Mouse (Mus musculus) embryonic facial prominence, embryonic 12.5 days (tissue): ENCODE results near the gene Fam168a. TPM values are rescaled to one million over a fixed set of nuclear protein-coding genes. Genes with fewer than 3 reads are reported as not detected.

Experiments
- ATAC-seq: fragments of 200-750 bp; cut with Nextera tagmentation; 2 replicates; pipeline ENCODE4 v1.8.0; 2017; ENCODE audit not compliant: insufficient number of reproducible peaks, insufficient read depth, low FRiP score, low TSS enrichment
- H3K27ac ChIP-seq: fragments of 300-500 bp; sonication (generic); 2 replicates; pipeline ENCODE4 v1.5.1; 2016; ENCODE audit warnings: mild to moderate bottlenecking
- H3K27me3 ChIP-seq: fragments of 300-500 bp; sonication (generic); 2 replicates; pipeline ENCODE4 v1.6.1; 2016; ENCODE audit warnings: mild to moderate bottlenecking, moderate library complexity
- H3K36me3 ChIP-seq: fragments of 300-500 bp; sonication (generic); 2 replicates; pipeline ENCODE4 v1.6.1; 2016; ENCODE audit warnings: mild to moderate bottlenecking
- H3K4me1 ChIP-seq: fragments of 300-500 bp; sonication (generic); 2 replicates; pipeline ENCODE4 v1.6.1; 2016
- H3K4me2 ChIP-seq: fragments of 300-500 bp; sonication (generic); replicated peaks from 2 replicates; pipeline ENCODE4 v1.6.1; 2016; ENCODE audit warnings: mild to moderate bottlenecking, moderate library complexity
- H3K4me3 ChIP-seq: fragments of 300-500 bp; sonication (generic); 2 replicates; pipeline ENCODE4 v1.5.1; 2016; ENCODE audit warnings: mild to moderate bottlenecking
- H3K9ac ChIP-seq: fragments of 300-500 bp; sonication (generic); 2 replicates; pipeline ENCODE4 v1.6.1; 2016; ENCODE audit warnings: mild to moderate bottlenecking, moderate library complexity
- H3K9me3 ChIP-seq: fragments of 300-500 bp; sonication (generic); 2 replicates; pipeline ENCODE4 v1.6.1; 2016; ENCODE audit warnings: mild to moderate bottlenecking, moderate library complexity
- WGBS: fragments of 180-500 bp; shearing (Covaris S2); methylation state at CpG from one replicate; pipeline ENCODE4 v1.1.7; 2016; 5-methylcytosine and 5-hydroxymethylcytosine counted together
- polyA plus RNA-seq: library from polyadenylated mRNA; unstranded; fragments of >200 nt; fragmentation: Nextera tagmentation; extraction: Ambion mirVana; gene quantifications from 2 replicates; pipeline ENCODE4 v1.2.1, GENCODE M21; 2016

Fam168a gene
- polyA plus RNA-seq, 1 experiment from 2014 or later: 51.8 TPM

DNA sequence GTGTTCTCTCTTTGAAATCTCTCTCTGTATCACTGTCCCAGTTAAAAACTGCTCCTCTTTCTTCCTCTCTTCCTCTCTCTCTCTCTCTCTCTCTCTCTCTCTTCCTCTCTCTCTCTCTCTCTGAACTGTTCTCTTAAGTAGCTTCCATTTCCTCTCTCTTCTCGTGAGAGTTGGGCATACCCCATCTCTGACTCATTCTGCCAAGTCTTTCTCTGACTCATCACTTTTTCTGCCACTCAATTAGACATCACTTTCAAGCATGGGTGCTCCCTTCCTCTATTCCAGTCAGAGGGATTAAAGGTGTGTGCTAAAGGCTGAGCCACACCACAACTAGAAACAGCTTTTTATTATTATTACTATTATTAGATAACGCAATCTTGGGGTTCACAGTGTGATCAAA lies 43.7 kb downstream of the Fam168a start:
- Histone ChIP-seq H3K36me3 (no peaks in the 10 kb centered on the region), H3K4me3 (no peak overlapping the region), H3K27ac (no peak overlapping the region), H3K4me1 (no peaks in the 10 kb centered on the region), H3K27me3 (no peaks in the 10 kb centered on the region), H3K9ac (no peak overlapping the region), H3K4me2 (no peak overlapping the region), H3K9me3 (no peaks in the 10 kb centered on the region)
- WGBS: 71% methylated on average over 2 of the region's 2 CpGs
- no peak for ATAC-seq

DNA sequence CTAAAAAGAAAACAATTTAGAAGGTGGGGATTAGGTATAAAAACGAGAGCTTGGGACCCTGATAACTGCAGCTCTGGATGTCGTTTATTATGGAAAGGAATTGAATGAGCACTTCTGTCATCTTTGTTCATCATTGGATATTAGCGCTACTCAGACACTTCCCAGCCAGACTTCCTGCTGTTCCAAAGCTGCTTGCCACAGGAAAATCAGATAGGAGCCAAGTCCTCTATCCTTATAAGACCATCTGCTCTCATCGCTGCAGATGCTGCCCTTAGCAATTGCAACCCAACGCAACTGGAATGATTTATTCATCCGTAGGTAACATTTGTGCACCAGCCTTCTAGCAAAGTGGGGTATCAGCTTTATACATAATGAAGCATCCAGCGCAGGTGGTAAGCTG lies 52.3 kb downstream of the Fam168a start:
- Histone ChIP-seq H3K36me3 (no peaks in the 10 kb centered on the region), H3K9ac (no peak overlapping the region), H3K9me3 (no peaks in the 10 kb centered on the region), H3K4me1 (no peaks in the 10 kb centered on the region), H3K27ac (no peak overlapping the region), H3K4me2 (no peak overlapping the region), H3K27me3 (no peaks in the 10 kb centered on the region), H3K4me3 (no peak overlapping the region)
- no peak for ATAC-seq
- 88% methylated on average over 7 of the region's 7 CpGs for WGBS

DNA sequence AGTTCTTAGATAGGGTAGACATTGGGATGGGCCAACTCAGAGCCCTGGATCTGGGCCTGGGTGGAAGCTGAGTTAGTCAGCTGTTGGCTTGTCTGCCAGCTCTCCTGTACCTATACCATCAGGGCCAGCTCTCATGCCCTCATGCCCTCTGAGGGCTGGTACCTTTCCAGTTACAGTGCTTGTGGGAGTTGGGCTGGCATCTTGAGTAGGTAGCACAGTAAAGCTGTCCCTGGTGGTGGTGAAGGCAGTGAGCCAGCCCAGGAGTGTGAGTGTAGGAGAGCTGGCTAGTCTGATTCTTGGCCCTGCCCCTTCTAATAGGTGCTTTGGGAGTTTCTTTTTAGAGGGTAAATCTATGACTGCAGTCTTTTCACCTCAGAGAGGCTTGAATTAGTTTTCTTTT lies 56.3 kb downstream of the Fam168a start:
- H3K4me3 ChIP-seq: no peak overlapping the region
- no peaks in the 10 kb centered on the region for H3K36me3 ChIP-seq
- no peak for ATAC-seq
- no peaks in the 10 kb centered on the region for H3K4me1 ChIP-seq
- H3K27ac ChIP-seq: no peak overlapping the region
- no peak overlapping the region for H3K4me2 ChIP-seq
- H3K9ac ChIP-seq: no peak overlapping the region
- no peaks in the 10 kb centered on the region for H3K27me3 ChIP-seq
- H3K9me3 ChIP-seq: no peaks in the 10 kb centered on the region

DNA sequence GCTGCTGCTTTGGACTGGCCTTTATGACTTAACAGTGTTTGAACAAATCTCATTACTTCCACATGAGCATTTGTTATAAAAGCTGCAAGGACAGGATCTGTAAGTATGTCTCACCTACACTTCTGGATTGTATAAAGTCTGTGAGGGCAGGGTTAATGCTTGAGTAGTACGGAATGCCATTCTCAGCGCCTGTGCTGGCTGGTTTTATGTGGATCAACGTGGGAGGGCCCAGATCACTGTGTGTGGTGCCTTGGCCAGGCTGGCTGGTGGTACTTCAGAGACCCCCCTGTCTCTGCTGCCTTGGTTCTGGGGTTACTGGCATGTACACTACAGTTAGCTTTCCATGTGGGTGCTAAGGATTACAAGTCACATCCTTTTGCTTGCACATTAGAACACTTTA lies 61.1 kb downstream of the Fam168a start:
- no peak overlapping the region for H3K4me3 ChIP-seq
- 0 out of 2 replicates have a peak, but pooled peaks cover 5% of the 10 kb centered on the region for H3K36me3 ChIP-seq
- ATAC-seq: no peak
- no peak overlapping the region for H3K4me2 ChIP-seq
- H3K27me3 ChIP-seq: no peaks in the 10 kb centered on the region
- no peaks in the 10 kb centered on the region for H3K4me1 ChIP-seq
- H3K9me3 ChIP-seq: no peaks in the 10 kb centered on the region
- H3K27ac ChIP-seq: no peak overlapping the region
- 56% methylated on average over 3 of the region's 3 CpGs for WGBS
- no peak overlapping the region for H3K9ac ChIP-seq

DNA sequence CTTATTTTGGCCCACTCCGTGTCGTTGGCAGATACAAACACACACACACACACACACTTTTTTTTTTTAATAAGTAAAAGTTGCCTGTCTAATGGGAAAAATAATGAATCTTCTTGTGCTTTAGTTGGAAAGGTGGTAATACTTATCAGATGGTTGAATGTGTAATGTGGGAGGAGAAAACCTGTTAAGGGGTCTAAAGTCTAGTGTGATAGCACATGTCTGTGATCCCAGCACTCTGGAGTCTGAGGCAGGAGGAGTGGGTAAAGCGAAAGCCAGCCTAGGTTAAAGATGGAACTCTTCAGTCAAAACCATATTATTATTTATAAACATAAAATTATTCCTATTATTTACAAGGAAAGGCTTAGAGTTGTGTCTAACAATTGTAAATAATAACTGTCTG lies 61.6 kb downstream of the Fam168a start:
- 93% methylated on average over 3 of the region's 3 CpGs for whole genome bisulfite sequencing
- Histone ChIP-seq H3K9me3 (no peaks in the 10 kb centered on the region), H3K4me1 (no peaks in the 10 kb centered on the region), H3K4me3 (no peak overlapping the region), H3K36me3 (0 out of 2 replicates have a peak, but pooled peaks cover 5% of the 10 kb centered on the region), H3K27ac (no peak overlapping the region), H3K4me2 (no peak overlapping the region), H3K27me3 (no peaks in the 10 kb centered on the region), H3K9ac (no peak overlapping the region)
- ATAC-seq: no peak

DNA sequence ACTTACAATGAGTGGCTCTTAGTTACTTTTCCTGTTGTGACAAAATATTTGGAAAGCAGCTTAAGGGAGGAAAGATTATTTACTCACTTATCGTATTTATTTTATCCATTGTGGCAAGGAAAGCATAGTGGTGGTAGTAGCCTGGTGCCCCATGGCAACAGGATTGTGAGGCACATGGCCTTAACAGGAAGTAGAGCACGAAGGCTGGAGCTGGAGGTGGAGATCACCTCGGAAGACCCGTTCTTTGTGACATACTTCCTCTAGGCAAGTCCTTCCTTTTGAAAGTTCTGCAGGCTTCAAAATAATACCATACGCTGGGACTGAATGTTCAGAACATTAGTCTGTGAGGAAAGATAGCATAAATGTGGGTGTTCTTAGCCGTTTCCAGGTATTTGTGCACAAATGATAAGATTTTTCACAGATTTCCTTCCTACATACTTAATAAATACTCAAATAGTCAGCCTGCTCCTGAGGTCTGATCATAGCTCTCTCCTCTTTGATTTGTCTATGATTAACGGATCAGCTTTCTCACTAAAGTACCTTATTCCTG lies 63.2 kb downstream of the Fam168a start:
- no peaks in the 10 kb centered on the region for H3K27me3 ChIP-seq

DNA sequence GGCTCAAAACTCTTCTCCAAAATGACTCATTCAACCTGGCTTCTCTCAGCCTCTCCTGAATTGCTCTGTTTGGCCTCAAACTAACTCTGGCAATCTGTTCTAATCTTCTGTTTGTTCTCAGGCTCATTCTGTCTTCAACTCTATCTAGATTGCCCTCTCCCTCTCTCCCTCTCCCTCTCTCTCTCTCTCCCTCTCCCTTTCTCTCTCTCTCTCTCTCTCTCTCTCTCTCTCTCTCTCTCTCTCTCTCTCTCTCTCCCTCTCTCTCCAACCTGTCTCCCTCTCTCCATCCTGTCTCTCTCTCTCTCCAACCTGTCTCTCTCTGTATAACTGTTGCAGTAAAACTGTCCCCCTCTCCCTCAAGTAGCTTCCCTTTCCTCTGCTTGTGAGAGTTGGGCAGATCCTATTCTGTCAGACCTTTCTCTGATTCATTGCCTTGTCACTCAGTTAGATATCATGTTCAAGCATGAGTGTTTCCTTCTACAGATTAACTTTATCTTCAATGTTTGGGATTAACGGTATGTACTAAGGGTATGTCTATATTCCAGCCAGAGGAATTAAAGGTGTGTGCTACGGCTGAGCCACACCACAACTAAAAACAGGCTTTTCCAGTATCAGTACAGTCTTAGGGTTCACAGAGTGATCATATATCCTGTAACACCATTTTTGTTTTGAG lies 64.4 kb downstream of the Fam168a start:
- Histone ChIP-seq H3K4me2 (no peak overlapping the region), H3K9ac (no peak overlapping the region), H3K27ac (no peak overlapping the region), H3K4me3 (no peak overlapping the region), H3K4me1 (no peaks in the 10 kb centered on the region), H3K27me3 (no peaks in the 10 kb centered on the region), H3K9me3 (no peaks in the 10 kb centered on the region), H3K36me3 (0 out of 2 replicates have a peak, but pooled peaks cover 5% of the 10 kb centered on the region)
- 88% methylated on average over 2 of the region's 2 CpGs for WGBS
- ATAC-seq: no peak

More for the DNA sequence above, 63.2 kb downstream of the Fam168a start:
- no peaks in the 10 kb centered on the region for H3K9me3 ChIP-seq
- no peak overlapping the region for H3K27ac ChIP-seq
- ATAC-seq: no peak
- H3K4me1 ChIP-seq: no peaks in the 10 kb centered on the region
- 84% methylated on average over 7 of the region's 7 CpGs for WGBS
- H3K4me3 ChIP-seq: no peak overlapping the region
- no peak overlapping the region for H3K9ac ChIP-seq
- H3K36me3 ChIP-seq: 0 out of 2 replicates have a peak, but pooled peaks cover 5% of the 10 kb centered on the region
- H3K4me2 ChIP-seq: no peak overlapping the region

DNA sequence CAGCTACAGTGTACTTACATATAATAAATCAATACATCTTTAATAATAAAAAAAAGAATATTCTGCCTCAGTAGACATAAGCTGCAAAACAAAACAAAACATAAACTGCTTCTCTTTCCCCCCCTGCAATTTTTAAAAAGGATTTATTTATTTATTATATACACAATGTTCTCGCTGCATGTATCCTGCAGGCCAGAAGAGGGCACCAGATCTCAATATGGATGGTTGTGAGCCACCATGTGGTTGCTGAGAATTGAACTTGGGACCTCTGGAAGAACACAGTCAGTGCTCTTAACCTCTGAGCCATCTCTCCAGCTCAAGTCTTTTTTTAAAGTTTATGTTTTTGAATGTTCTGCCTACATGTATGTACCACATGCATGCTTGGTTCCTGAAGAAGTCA lies 67.8 kb downstream of the Fam168a start:
- no peaks in the 10 kb centered on the region for H3K27me3 ChIP-seq
- H3K36me3 ChIP-seq: 0 out of 2 replicates have a peak, but pooled peaks cover 5% of the 10 kb centered on the region
- 100% methylated on average over 1 of the region's 1 CpGs for WGBS
- H3K4me1 ChIP-seq: no peaks in the 10 kb centered on the region
- no peaks in the 10 kb centered on the region for H3K9me3 ChIP-seq
- no peak overlapping the region for H3K4me3 ChIP-seq
- no peak overlapping the region for H3K9ac ChIP-seq
- no peak for ATAC-seq
- H3K4me2 ChIP-seq: no peak overlapping the region
- no peak overlapping the region for H3K27ac ChIP-seq

DNA sequence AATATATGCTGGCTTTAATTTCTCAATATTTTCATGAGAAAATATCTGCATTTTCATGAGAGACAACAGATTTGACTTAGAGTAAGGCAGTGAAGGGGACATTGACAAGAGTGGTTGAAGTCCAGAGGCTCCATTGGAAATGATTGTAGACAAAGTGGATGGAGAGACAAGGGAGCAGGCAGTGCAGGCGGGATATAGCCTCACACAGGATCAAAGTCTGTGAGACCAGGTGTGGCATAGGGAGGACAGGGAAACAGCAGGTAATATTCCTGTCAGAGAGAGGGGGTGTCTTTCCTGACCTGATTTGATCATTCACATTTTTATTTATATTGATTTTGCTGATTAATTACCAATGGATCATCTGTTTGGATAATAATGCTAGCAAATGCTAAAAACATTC lies 69.4 kb downstream of the Fam168a start:
- no peaks in the 10 kb centered on the region for H3K27me3 ChIP-seq
- H3K4me2 ChIP-seq: no peak overlapping the region
- H3K27ac ChIP-seq: no peak overlapping the region
- H3K4me1 ChIP-seq: no peaks in the 10 kb centered on the region
- H3K9me3 ChIP-seq: no peaks in the 10 kb centered on the region
- WGBS: 82% methylated on average over 1 of the region's 1 CpGs
- H3K36me3 ChIP-seq: no peaks in the 10 kb centered on the region
- H3K9ac ChIP-seq: no peak overlapping the region
- no peak for ATAC-seq
- H3K4me3 ChIP-seq: no peak overlapping the region

DNA sequence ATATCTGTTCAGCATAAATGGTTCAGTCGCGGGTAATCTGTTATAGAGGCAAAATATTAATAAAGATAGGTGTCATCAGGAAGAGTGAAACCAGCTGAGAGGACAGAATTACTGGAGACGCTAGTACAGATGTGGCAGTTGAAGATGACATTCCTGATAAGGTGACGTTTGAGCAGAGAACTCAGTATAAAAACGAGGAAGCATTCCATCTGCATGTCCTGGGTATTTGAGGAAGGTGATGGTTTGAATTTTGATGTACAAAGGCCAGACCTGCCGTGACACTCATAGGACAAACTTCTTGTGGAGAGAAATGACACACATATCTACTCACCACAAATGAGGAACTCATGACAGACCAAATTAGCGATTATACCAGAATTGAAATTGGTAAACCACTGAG lies 73.8 kb downstream of the Fam168a start:
- no peak overlapping the region for H3K4me3 ChIP-seq
- H3K27me3 ChIP-seq: no peaks in the 10 kb centered on the region
- no peak overlapping the region for H3K9ac ChIP-seq
- H3K4me1 ChIP-seq: 0 out of 2 replicates have a peak, but pooled peaks cover 4% of the 10 kb centered on the region
- no peaks in the 10 kb centered on the region for H3K9me3 ChIP-seq
- H3K4me2 ChIP-seq: no peak overlapping the region
- WGBS: 82% methylated on average over 7 of the region's 7 CpGs
- H3K27ac ChIP-seq: no peak overlapping the region
- no peak for ATAC-seq
- no peaks in the 10 kb centered on the region for H3K36me3 ChIP-seq

DNA sequence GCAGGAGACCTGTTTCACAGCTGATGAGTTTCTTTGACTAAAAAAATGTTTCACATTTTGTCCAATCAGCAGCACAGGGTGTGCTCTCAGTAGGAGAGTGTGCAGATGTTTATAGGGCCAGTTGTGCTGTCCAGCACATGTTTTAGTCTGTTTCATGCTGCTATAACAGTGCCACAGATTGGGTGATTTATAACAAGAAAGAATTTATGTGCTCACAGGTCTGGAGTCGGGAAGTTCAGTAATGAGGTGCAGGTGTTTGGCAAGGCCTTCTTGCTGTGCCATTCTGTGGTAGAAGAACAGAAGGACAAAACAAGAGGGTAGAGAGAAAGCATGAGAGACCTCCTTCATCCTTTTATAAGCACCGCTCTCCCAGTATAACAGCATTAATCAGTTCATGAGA lies 78.2 kb downstream of the Fam168a start:
- H3K4me1 ChIP-seq: 0 out of 2 replicates have a peak, but pooled peaks cover 4% of the 10 kb centered on the region
- no peak for ATAC-seq
- H3K9ac ChIP-seq: no peak overlapping the region
- H3K9me3 ChIP-seq: no peaks in the 10 kb centered on the region
- no peak overlapping the region for H3K4me3 ChIP-seq
- no peak overlapping the region for H3K4me2 ChIP-seq
- no peaks in the 10 kb centered on the region for H3K27me3 ChIP-seq
- no peaks in the 10 kb centered on the region for H3K36me3 ChIP-seq
- 58% methylated on average over 2 of the region's 2 CpGs for WGBS
- no peak overlapping the region for H3K27ac ChIP-seq

DNA sequence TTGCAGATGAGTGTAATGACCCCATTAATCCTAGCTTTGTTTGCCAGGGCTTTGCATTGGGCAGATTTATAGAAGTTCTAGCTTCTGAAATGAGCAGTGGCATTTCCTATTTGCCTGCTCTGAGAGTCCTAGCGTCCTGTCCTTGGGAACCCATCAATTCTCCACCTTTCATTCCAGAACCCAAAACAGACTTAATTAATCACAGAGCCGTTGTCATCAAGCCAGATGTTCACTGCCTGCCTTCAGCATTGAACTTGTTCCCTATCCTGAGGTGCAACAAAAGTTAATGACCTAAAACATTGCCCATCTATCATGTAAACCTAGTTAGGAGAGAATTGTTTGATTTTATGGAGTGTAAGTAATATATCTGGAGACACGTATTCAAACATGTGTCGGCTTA lies 79.0 kb downstream of the Fam168a start:
- no peak for ATAC-seq
- H3K36me3 ChIP-seq: peaks cover 4% of the 10 kb centered on the region; the same call in 1 of the 2 replicates
- no peaks in the 10 kb centered on the region for H3K27me3 ChIP-seq
- WGBS: 68% methylated on average over 4 of the region's 4 CpGs
- no peak overlapping the region for H3K4me3 ChIP-seq
- H3K4me1 ChIP-seq: 0 out of 2 replicates have a peak, but pooled peaks cover 4% of the 10 kb centered on the region
- no peaks in the 10 kb centered on the region for H3K9me3 ChIP-seq
- H3K27ac ChIP-seq: no peak overlapping the region
- H3K4me2 ChIP-seq: no peak overlapping the region
- H3K9ac ChIP-seq: no peak overlapping the region
